Mouse (Mus musculus): ENCODE measurements around the gene Glmp.
"Not testable (repeated sequence)": the region's sequence is repeated elsewhere in the genome, so short reads cannot be mapped to it uniquely, and the experiment has no call there.

- not testable (repeated sequence) for TF ChIP-seq CTCF (IDR thresholded peaks at IDR 0.05; ENCODE audit: extremely low read depth, insufficient read length, insufficient replicate concordance, low read depth, low read length); POLR2A (IDR thresholded peaks at IDR 0.05; ENCODE audit: low read depth, low read length)
These were observed 39.3 kb upstream of the Glmp start for GRCm38 (mm10) chr3:88285565-88285895.
